Mouse (Mus musculus): ENCODE measurements around the gene Ifnab. TPM values are rescaled to one million over a fixed set of nuclear protein-coding genes. Genes with fewer than 3 reads are reported as not detected.

Ifnab gene
- total RNA-seq, 1 experiment from 2014 or later = not detected

- DNase-seq = no peak
Measured at GRCm38 (mm10) chr4:88655461-88655860, 35.7 kb downstream of the Ifnab start.

- DNase-seq = no peak
Measured at GRCm38 (mm10) chr4:88653644-88654043, 37.5 kb downstream of the Ifnab start.

- no peak for DNase-seq
Measured at GRCm38 (mm10) chr4:88644359-88644758, 46.8 kb downstream of the Ifnab start, which contains the start of gene Ifna13. Gene Ifna13 (minus strand): TSS chr4:88644459.

- DNase-seq = no peak
Measured at GRCm38 (mm10) chr4:88642526-88642925, 48.6 kb downstream of the Ifnab start.

- DNase-seq = peak; percentile 91
Measured at GRCm38 (mm10) chr4:88641077-88641831, 49.9 kb downstream of the Ifnab start.

GRCm38 (mm10) chr4:88640704-88641076 lies 50.5 kb downstream of the Ifnab start:
- no peak for DNase-seq

Other genes with a start within 250 kb of the Ifnab start
- gene Ifnb1, start 168.6 kb downstream of the Ifnab start, total RNA-seq (2021) = not detected in 2 replicates
- gene Ifna15, start 133.1 kb downstream of the Ifnab start, total RNA-seq (2021) = not detected in 2 replicates
- not detected in 2 replicates for gene Ifna14, start 119.6 kb downstream of the Ifnab start, total RNA-seq (2021)
- not detected in 2 replicates for gene Ifna9, start 99.0 kb downstream of the Ifnab start, total RNA-seq (2021)
- gene Ifna12, start 88.0 kb downstream of the Ifnab start, total RNA-seq (2021) = not detected in 2 replicates
- gene C87499, start 56.9 kb downstream of the Ifnab start, total RNA-seq (2021) = not detected in 2 replicates
- gene Ifna13, start 46.9 kb downstream of the Ifnab start, total RNA-seq (2021) = not detected in 2 replicates
- gene Ifna16, start 14.4 kb downstream of the Ifnab start, total RNA-seq (2021) = not detected in 2 replicates
- gene Ifna2, start 7.4 kb downstream of the Ifnab start, total RNA-seq (2021) = not detected in 2 replicates
- gene Gm26566, start 30.4 kb upstream of the Ifnab start, total RNA-seq (2021) = 0.73 and 0.95 TPM in 2 replicates
- 83.9 and 94.1 TPM in 2 replicates for gene Klhl9, start 31.1 kb upstream of the Ifnab start, total RNA-seq (2021)
- gene Gm13271, start 63.5 kb upstream of the Ifnab start, total RNA-seq (2021) = not detected in 2 replicates
- gene Gm13283, start 68.8 kb upstream of the Ifnab start, total RNA-seq (2021) = not detected in 2 replicates
- not detected in 2 replicates for gene Gm13290, start 82.5 kb upstream of the Ifnab start, total RNA-seq (2021)
- not detected in 2 replicates for gene Gm13289, start 85.6 kb upstream of the Ifnab start, total RNA-seq (2021)
- not detected in 2 replicates for gene Gm13272, start 88.5 kb upstream of the Ifnab start, total RNA-seq (2021)
- not detected in 2 replicates for gene Ifnz, start 90.8 kb upstream of the Ifnab start, total RNA-seq (2021)
- not detected in 2 replicates for gene Gm13276, start 94.3 kb upstream of the Ifnab start, total RNA-seq (2021)
- gene Gm13277, start 97.3 kb upstream of the Ifnab start, total RNA-seq (2021) = not detected in 2 replicates
- not detected in 2 replicates for gene Gm13278, start 100.2 kb upstream of the Ifnab start, total RNA-seq (2021)
- not detected in 2 replicates for gene Gm13275, start 103.1 kb upstream of the Ifnab start, total RNA-seq (2021)
- not detected in 2 replicates for gene Gm13279, start 106.0 kb upstream of the Ifnab start, total RNA-seq (2021)
- gene Gm13285, start 108.3 kb upstream of the Ifnab start, total RNA-seq (2021) = 0.36 TPM in 1 of 2 replicates, not detected in the other
- not detected in 2 replicates for gene Gm13287, start 111.9 kb upstream of the Ifnab start, total RNA-seq (2021)
- not detected in 2 replicates for gene Gm13288, start 114.2 kb upstream of the Ifnab start, total RNA-seq (2021)
- gene Ifna7, start 124.9 kb upstream of the Ifnab start, total RNA-seq (2021) = not detected in 2 replicates
- not detected in 2 replicates for gene Ifna11, start 128.6 kb upstream of the Ifnab start, total RNA-seq (2021)
- gene Ifna6, start 136.1 kb upstream of the Ifnab start, total RNA-seq (2021) = not detected in 2 replicates
- not detected in 2 replicates for gene Ifna5, start 144.2 kb upstream of the Ifnab start, total RNA-seq (2021)
- not detected in 2 replicates for gene Ifna4, start 150.5 kb upstream of the Ifnab start, total RNA-seq (2021)
- not detected in 2 replicates for gene Ifna1, start 158.7 kb upstream of the Ifnab start, total RNA-seq (2021)
- not detected in 2 replicates for gene Ifne, start 188.8 kb upstream of the Ifnab start, total RNA-seq (2021)

Measured in adrenal gland, postnatal 25 days (tissue).